Mouse (Mus musculus): ENCODE measurements around the gene Cyb5b.

The Cyb5b gene

DNA sequence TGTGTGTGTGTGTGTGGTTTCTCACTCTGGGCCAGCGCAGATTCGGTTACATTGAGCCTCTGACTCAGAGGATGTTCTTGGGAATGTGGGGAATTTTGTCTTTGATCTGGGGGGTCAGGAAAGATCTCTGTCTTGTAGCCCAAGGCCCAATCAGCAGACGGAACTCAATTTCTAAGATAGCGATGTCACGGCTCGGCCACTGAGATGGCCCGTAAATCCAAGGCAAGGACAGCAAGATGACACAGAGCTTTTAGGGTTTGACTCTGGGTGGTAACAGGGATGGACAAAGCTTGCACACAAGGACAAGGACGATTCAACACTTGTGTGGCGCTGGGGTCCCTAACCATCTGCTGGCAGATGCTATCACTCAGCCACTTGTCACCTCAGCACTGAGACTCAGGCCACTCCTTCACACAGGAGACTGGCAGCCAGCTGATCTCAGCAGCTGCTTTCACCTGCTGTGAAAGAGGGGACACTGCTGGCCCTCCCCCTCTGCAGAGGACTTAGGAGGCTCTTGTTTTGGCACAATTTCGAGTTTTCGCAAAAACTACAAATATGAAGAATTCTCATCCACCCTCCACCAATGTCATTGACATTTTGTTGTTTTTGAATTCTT lies 76.7 kb downstream of the Cyb5b start:
- no peak for DNase-seq (ENCODE audit: low spot score)

DNA sequence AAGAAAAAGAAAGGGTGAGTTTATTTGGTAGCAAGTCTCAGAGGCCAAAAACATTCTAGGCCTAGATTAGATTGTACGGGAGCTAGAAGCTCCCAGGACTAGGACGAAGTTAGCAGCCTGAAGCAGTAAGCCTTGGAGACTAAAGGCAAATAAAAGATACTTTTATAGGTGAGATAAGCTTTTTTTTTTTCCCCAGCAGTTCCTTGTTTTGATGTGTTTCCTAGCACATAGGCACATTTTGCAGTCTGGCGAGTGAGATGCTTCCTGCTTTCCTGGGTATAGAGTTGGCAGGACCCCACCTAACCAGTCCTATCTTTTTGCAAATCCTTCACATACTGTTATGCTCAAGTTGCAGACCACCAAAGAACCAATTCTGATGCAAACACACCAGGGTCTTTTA lies 82.8 kb downstream of the Cyb5b start:
- DNase-seq (ENCODE audit: low spot score): no peak

DNA sequence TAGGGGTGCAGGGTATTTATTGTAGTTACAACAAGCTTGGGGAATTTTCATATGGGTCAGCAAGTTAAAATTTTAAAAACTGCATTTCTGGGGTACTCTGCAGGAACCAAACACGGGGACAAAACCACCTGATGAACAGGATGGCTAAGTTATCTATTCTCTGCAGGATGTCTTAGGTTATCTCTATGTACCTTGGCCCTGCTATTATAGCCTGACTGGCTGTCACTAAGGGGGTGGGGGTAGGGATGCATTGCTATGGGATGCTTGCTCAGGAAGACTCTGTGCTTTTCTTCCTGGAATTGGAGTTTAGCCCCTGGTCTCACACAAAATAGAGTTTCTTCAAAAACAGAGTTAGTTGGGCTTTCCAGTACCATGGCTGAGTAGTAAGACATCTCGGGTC lies 83.3 kb downstream of the Cyb5b start:
- DNase-seq (ENCODE audit: low spot score): no peak
